Mouse (Mus musculus) C2C12 (cell line): ENCODE measurements around the gene Cubn.

ENCODE experiments used
- CEBPB ChIP-seq: IDR thresholded peaks from one replicate; pipeline ENCODE4 v1.6.1; 2011; ENCODE audit warnings: low read depth, mild to moderate bottlenecking, control low read depth, moderate library complexity
- CTCF ChIP-seq: IDR thresholded peaks from one replicate; pipeline ENCODE4 v1.5.1; 2011; ENCODE audit not compliant: control insufficient read depth, insufficient read depth, insufficient read length
- FOSL1 ChIP-seq: IDR thresholded peaks from one replicate; pipeline ENCODE4 v1.8.0; 2011; ENCODE audit warnings: mild to moderate bottlenecking, low read length; ENCODE audit not compliant: poor library complexity, insufficient read depth, severe bottlenecking
- MAX ChIP-seq: IDR thresholded peaks from one replicate; pipeline ENCODE4 v1.6.1; 2011; ENCODE audit warnings: mild to moderate bottlenecking, control low read depth
- MYOD1 ChIP-seq: IDR thresholded peaks from one replicate; pipeline ENCODE4 v1.6.1; 2011; ENCODE audit warnings: low read depth; ENCODE audit not compliant: control insufficient read depth, insufficient read length
- MYOG ChIP-seq: IDR thresholded peaks from one replicate; pipeline ENCODE4 v1.6.1; 2011; ENCODE audit not compliant: control insufficient read depth, insufficient read length; ENCODE audit errors: extremely low read depth
- USF1 ChIP-seq: IDR thresholded peaks from one replicate; pipeline ENCODE4 v1.6.1; 2011; ENCODE audit warnings: low read depth, mild to moderate bottlenecking, control low read depth, moderate library complexity

DNA sequence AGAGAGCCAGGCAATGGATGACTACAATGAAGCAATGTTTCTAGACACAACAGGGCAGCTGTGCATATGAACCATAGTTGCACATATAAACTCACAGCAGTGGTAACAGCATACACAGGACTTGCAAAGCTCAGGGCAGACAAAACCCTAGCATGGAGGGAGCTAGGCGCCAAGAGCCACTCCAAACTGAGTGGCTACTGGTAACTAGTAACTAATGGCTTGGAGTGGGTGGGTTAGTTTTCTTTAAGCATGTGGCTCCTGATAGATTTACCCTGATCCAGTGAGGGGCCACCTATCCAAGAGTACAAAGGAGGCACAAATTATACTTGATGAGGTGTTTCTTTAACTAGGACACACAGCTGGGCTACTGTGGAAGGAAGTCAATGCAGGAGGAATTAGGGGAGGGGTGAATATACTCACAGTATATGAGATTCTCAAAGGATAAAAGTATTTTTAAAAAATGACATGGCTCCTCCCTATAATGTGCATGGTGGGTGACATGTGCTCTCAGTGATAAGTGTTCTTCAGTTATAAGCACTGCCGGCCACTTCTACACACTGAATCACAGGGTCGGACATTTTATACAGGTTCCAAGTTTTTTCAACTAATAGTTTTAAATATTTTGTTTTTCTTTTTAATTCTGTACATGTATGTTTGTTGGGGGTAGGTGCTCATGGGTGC, 37.8 kb upstream of the Cubn start:
- no peak for TF ChIP-seq CTCF
- TF ChIP-seq FOSL1 = no peak
- no peak for TF ChIP-seq CEBPB
- TF ChIP-seq MAX = no peak
- no peak for TF ChIP-seq MYOG
- no peak for TF ChIP-seq MYOD1
- no peak for TF ChIP-seq USF1
